Mouse (Mus musculus) lung, embryonic 15.5 days (tissue): Measurements from ENCODE around the gene Gif. TPM values are rescaled to one million over a fixed set of nuclear protein-coding genes. Genes with fewer than 3 reads are reported as not detected.

Experiments
- ATAC-seq: fragments of 200-750 bp; cut with Nextera tagmentation; 2 replicates; pipeline ENCODE4 v1.8.0; 2017; ENCODE audit warnings: moderate number of reproducible peaks, borderline replicate concordance; ENCODE audit not compliant: low FRiP score, low TSS enrichment; ENCODE audit errors: extremely low read depth
- H3K27ac ChIP-seq: fragments of 300-500 bp; sonication (generic); 2 replicates; pipeline ENCODE4 v1.5.1; 2015; ENCODE audit warnings: moderate library complexity, mild to moderate bottlenecking, inconsistent platforms
- H3K27me3 ChIP-seq: fragments of 300-500 bp; sonication (generic); 2 replicates; pipeline ENCODE4 v1.6.1; 2015; ENCODE audit warnings: inconsistent platforms
- H3K36me3 ChIP-seq: fragments of 300-500 bp; sonication (generic); 2 replicates; pipeline ENCODE4 v1.6.1; 2015; ENCODE audit warnings: inconsistent platforms
- H3K4me1 ChIP-seq: fragments of 300-500 bp; sonication (generic); 2 replicates; pipeline ENCODE4 v1.6.1; 2015; ENCODE audit warnings: inconsistent platforms
- H3K4me2 ChIP-seq: fragments of 300-500 bp; sonication (generic); 2 replicates; pipeline ENCODE4 v1.6.1; 2015; ENCODE audit warnings: inconsistent platforms, mild to moderate bottlenecking, moderate library complexity
- H3K4me3 ChIP-seq: fragments of 300-500 bp; sonication (generic); 2 replicates; pipeline ENCODE4 v1.5.1; 2015; ENCODE audit warnings: mild to moderate bottlenecking, inconsistent platforms
- H3K9ac ChIP-seq: fragments of 300-500 bp; sonication (generic); 2 replicates; pipeline ENCODE4 v1.6.1; 2015; ENCODE audit warnings: inconsistent platforms
- H3K9me3 ChIP-seq: fragments of 300-500 bp; sonication (generic); 2 replicates; pipeline ENCODE4 v1.6.1; 2016; ENCODE audit warnings: inconsistent platforms
- WGBS: fragments of 180-500 bp; shearing (Covaris S2); methylation state at CpG from one replicate; pipeline ENCODE4 v1.1.7; 2015; 5-methylcytosine and 5-hydroxymethylcytosine counted together
- polyA plus RNA-seq: library from polyadenylated mRNA; unstranded; fragments of >200 nt; fragmentation: Nextera tagmentation; extraction: Ambion mirVana; gene quantifications from 2 replicates; pipeline ENCODE4 v1.2.1, GENCODE M21; 2015

Gene Gif
- polyA plus RNA-seq, 1 experiment from 2014 or later = 0.71 TPM

DNA sequence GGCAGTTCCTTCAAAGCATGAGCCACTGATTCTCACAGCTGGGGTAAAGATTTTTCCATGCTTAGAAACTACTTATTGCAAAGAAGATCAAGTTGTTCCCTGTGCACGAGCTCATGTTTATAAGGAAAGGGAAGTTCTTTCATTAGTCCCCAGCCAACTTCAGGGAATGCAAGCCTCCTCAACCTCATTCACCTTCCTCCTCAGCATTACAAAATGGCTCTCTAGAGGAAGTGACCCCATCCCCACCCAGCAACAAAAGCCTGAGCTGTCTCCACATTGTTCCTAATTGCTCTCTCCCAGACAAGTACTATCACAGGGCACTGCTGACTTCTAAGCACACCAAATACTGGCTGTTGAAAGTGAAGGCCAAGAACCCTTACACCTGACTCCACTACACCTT, 57.1 kb downstream of the Gif start:
- Histone ChIP-seq H3K27ac (no peak overlapping the region), H3K4me2 (no peak overlapping the region), H3K9ac (no peak overlapping the region), H3K36me3 (no peaks in the 10 kb centered on the region), H3K27me3 (no peaks in the 10 kb centered on the region), H3K9me3 (no peaks in the 10 kb centered on the region), H3K4me3 (no peak overlapping the region), H3K4me1 (no peaks in the 10 kb centered on the region)
- WGBS = 61% methylated on average over 1 of the region's 1 CpGs
- no peak for ATAC-seq

GRCm38 (mm10) chr19:11807251-11807650, 59.9 kb downstream of the Gif start:
- Histone ChIP-seq H3K27me3 (no peaks in the 10 kb centered on the region), H3K4me1 (0 out of 2 replicates have a peak, but pooled peaks cover 4% of the 10 kb centered on the region), H3K4me3 (no peak overlapping the region), H3K9ac (no peak overlapping the region), H3K27ac (no peak overlapping the region), H3K9me3 (no peaks in the 10 kb centered on the region), H3K4me2 (no peak overlapping the region), H3K36me3 (no peaks in the 10 kb centered on the region)
- 51% methylated on average over 2 of the region's 2 CpGs for WGBS
- no peak for ATAC-seq

- Histone ChIP-seq H3K9ac (no peak overlapping the region), H3K4me3 (no peak overlapping the region), H3K27ac (no peak overlapping the region), H3K9me3 (no peaks in the 10 kb centered on the region), H3K4me1 (0 out of 2 replicates have a peak, but pooled peaks cover 5% of the 10 kb centered on the region), H3K4me2 (no peak overlapping the region), H3K27me3 (no peaks in the 10 kb centered on the region), H3K36me3 (no peaks in the 10 kb centered on the region)
- 65% methylated on average over 6 of the region's 6 CpGs for WGBS
- ATAC-seq = no peak
Measured at GRCm38 (mm10) chr19:11807822-11808221, 60.5 kb downstream of the Gif start.

- Histone ChIP-seq H3K4me3 (no peak overlapping the region), H3K27me3 (no peaks in the 10 kb centered on the region), H3K4me2 (no peak overlapping the region), H3K4me1 (0 out of 2 replicates have a peak, but pooled peaks cover 5% of the 10 kb centered on the region), H3K27ac (no peak overlapping the region), H3K9me3 (no peaks in the 10 kb centered on the region), H3K36me3 (no peaks in the 10 kb centered on the region), H3K9ac (no peak overlapping the region)
- 74% methylated on average over 2 of the region's 2 CpGs for WGBS
- ATAC-seq = no peak
Measured at GRCm38 (mm10) chr19:11808452-11808851, 61.1 kb downstream of the Gif start.

DNA sequence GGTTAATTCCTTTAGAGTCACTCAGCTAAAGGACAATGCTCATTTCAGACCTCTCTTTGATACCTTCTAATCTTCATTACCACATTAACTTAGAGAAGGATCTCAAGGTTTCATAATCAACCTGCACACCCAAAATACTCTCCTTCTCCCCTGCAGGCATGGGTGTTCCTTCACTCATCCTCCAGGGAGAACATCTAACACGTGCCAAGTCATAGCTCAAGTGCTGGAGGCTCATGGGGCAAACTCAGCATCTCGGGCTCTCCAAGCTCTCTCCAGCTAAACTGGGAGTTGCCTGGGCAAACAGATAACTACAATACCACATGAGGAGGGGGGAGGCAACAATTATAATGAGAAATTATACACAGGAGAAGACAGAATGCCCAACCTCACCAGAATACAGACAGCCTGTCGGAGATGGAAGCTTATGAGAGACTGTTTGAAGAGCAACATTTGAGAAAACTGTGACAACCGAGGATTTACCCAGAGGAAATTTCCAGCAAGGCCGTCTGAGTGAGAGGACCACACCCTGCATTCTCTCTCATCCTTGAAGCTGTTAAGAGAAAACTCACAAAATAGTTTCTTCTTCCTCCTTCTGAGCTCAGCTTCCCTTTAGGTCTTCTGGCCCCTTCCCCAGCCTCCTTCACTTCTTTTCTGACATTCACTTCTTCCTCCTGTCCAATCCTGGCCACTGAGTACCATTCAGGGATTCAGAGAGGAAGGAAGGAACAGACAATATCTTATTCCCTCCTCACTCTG, 62.8 kb downstream of the Gif start:
- ATAC-seq = no peak
- no peak overlapping the region for H3K4me2 ChIP-seq
- H3K36me3 ChIP-seq = no peaks in the 10 kb centered on the region
- no peak overlapping the region for H3K27ac ChIP-seq
- WGBS = 65% methylated on average over 5 of the region's 5 CpGs
- 0 out of 2 replicates have a peak, but pooled peaks cover 5% of the 10 kb centered on the region for H3K4me1 ChIP-seq
- H3K9ac ChIP-seq = no peak overlapping the region
- H3K4me3 ChIP-seq = no peak overlapping the region
- H3K9me3 ChIP-seq = no peaks in the 10 kb centered on the region
- H3K27me3 ChIP-seq = no peaks in the 10 kb centered on the region

DNA sequence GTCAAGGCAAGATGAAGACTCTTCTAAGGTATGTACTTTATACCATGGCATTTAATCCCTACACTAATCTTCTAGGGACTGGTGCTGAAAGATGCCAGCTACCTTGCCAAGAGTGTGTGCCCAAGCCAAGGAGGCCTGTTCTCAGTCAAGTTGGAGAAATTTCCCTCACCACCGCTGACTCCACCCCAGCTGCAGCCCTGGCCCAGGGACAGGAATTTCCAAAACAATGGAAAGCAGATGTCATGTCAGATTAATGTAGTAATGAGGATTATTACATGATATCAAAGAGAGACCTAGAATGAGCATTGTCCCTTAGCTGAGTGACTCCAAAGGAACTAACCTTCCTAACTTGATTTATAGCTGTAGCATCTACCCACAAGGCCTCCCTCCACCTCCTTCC, 63.5 kb downstream of the Gif start:
- Histone ChIP-seq H3K27me3 (no peaks in the 10 kb centered on the region), H3K4me2 (no peak overlapping the region), H3K36me3 (no peaks in the 10 kb centered on the region), H3K4me3 (no peak overlapping the region), H3K27ac (no peak overlapping the region), H3K9me3 (no peaks in the 10 kb centered on the region), H3K9ac (no peak overlapping the region), H3K4me1 (0 out of 2 replicates have a peak, but pooled peaks cover 5% of the 10 kb centered on the region)
- no peak for ATAC-seq
- WGBS = 52% methylated on average over 1 of the region's 1 CpGs

- Histone ChIP-seq H3K9ac (no peak overlapping the region), H3K27ac (no peak overlapping the region; the same call in 1 of the 2 replicates), H3K27me3 (0 out of 2 replicates have a peak, but pooled peaks cover under 1% of the 10 kb centered on the region), H3K4me3 (no peak overlapping the region), H3K4me1 (0 out of 2 replicates have a peak, but pooled peaks cover 5% of the 10 kb centered on the region), H3K9me3 (no peaks in the 10 kb centered on the region), H3K36me3 (no peaks in the 10 kb centered on the region), H3K4me2 (no peak overlapping the region)
- no peak for ATAC-seq
- 45% methylated on average over 5 of the region's 5 CpGs for WGBS
Measured at GRCm38 (mm10) chr19:11811688-11812365, 64.5 kb downstream of the Gif start.

Other genes with a start within 250 kb of the Gif start
- 4.9 and 7.1 TPM in 2 replicates for gene Ms4a6b, start 231.0 kb upstream of the Gif start, polyA plus RNA-seq
- gene Ms4a4d, start 210.8 kb upstream of the Gif start, polyA plus RNA-seq = 1.2 and 1.4 TPM in 2 replicates
- 4.6 and 6.4 TPM in 2 replicates for gene Ms4a6d, start 142.7 kb upstream of the Gif start, polyA plus RNA-seq
- gene Ms4a2, start 123.8 kb upstream of the Gif start, polyA plus RNA-seq = 0.17 and 0.23 TPM in 2 replicates
- 0.19 TPM in 1 of 2 replicates, not detected in the other for gene Ms4a3, start 106.7 kb upstream of the Gif start, polyA plus RNA-seq
- gene Oosp2, start 87.0 kb upstream of the Gif start, polyA plus RNA-seq = not detected in 2 replicates
- not detected in 2 replicates for gene Oosp1, start 56.4 kb upstream of the Gif start, polyA plus RNA-seq
- gene Oosp3, start 50.5 kb upstream of the Gif start, polyA plus RNA-seq = not detected in 2 replicates
- gene Mrpl16, start 22.8 kb downstream of the Gif start, polyA plus RNA-seq = 45.7 and 46.2 TPM in 2 replicates
- 17.0 and 17.6 TPM in 2 replicates for gene Stx3, start 71.8 kb downstream of the Gif start, polyA plus RNA-seq
- not detected in 2 replicates for gene Olfr1417, start 91.7 kb downstream of the Gif start, polyA plus RNA-seq
- gene Olfr1418, start 113.5 kb downstream of the Gif start, polyA plus RNA-seq = not detected in 2 replicates
- not detected in 2 replicates for gene Olfr1419, start 127.6 kb downstream of the Gif start, polyA plus RNA-seq
- gene Olfr1420, start 139.0 kb downstream of the Gif start, polyA plus RNA-seq = 0.10 TPM in 1 of 2 replicates, not detected in the other
- 15.9 and 17.4 TPM in 2 replicates for gene Patl1, start 164.8 kb downstream of the Gif start, polyA plus RNA-seq
- gene Osbp, start 218.4 kb downstream of the Gif start, polyA plus RNA-seq = 3.6 and 3.9 TPM in 2 replicates